In the genomic region with DNA sequence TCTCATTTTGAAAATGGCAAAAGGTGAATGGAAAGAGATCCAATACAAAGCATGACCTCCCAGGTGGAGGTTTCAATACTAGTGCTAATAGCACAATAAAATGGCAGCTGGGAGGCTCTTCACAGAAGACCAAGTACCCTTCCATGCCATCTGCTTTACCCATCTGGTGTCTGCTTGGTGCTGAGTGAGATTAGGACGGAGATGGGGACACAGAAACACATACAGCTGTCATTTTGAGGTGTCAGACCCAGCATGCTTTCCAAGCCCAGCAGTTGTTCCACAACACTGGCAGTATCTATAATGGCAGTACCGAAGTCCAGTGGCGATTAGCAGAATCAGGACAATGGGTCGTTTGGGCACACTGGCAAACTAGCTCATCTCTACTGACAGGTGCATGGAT, we compare ENCODE assay signal across 23 mouse cellular contexts.
DNase-seq lines count a peak whose midpoint lies in the region; ATAC-seq and TF ChIP-seq lines count a peak whose summit lies in the region.
"Had no signal": no experiment of that assay in that cellular context is flagged by ENCODE, and none has a peak within 500 bp of the region (broad histone marks: within the 10 kb centered on the region; RNA-seq: fewer than 3 reads in every experiment).

No protein-coding gene starts in this region.

- H3K4me3 ChIP-seq in forebrain, embryonic 15.5 days: no peak overlapping the region
- H3K4me3 ChIP-seq in forebrain, embryonic 11.5 days (ENCODE audit: low read depth, low read length): no peak overlapping the region
- H3K4me3 ChIP-seq in layer of hippocampus, adult 2 months: no peak overlapping the region
- H3K4me3 ChIP-seq in forebrain, embryonic 16.5 days (replicated peaks; ENCODE audit: low read length): no peak overlapping the region
- H3K4me3 ChIP-seq: embryonic facial prominence, embryonic 13.5 days; heart, embryonic 10.5 days; hindbrain, embryonic 12.5 days; intestine, embryonic 15.5 days had no signal

- no peaks in the 10 kb centered on the region for H3K9me3 ChIP-seq in forebrain, embryonic 15.5 days
- no peaks in the 10 kb centered on the region for H3K9me3 ChIP-seq in forebrain, embryonic 11.5 days (ENCODE audit: control insufficient read depth, low read length)
- H3K9me3 ChIP-seq in forebrain, embryonic 16.5 days (ENCODE audit: control insufficient read depth, low read length): no peaks in the 10 kb centered on the region
- H3K9me3 ChIP-seq: embryonic facial prominence, embryonic 13.5 days; G1E; heart, embryonic 10.5 days; hindbrain, embryonic 12.5 days; intestine, embryonic 15.5 days had no signal

- no peaks in the 10 kb centered on the region for H3K4me1 ChIP-seq in forebrain, embryonic 15.5 days
- H3K4me1 ChIP-seq in forebrain, embryonic 11.5 days (replicated peaks; ENCODE audit: control insufficient read depth, insufficient read depth, low read length): no peaks in the 10 kb centered on the region
- H3K4me1 ChIP-seq in forebrain, embryonic 16.5 days (replicated peaks; ENCODE audit: control insufficient read depth, insufficient read depth, low read length): no peaks in the 10 kb centered on the region
- H3K4me1 ChIP-seq: embryonic facial prominence, embryonic 13.5 days; heart, embryonic 10.5 days; hindbrain, embryonic 12.5 days; intestine, embryonic 15.5 days had no signal

- TF ChIP-seq CTCF in layer of hippocampus, adult 2 months (conservative IDR thresholded peaks at IDR 0.05): no peak

- ATAC-seq in forebrain, embryonic 15.5 days (replicated peaks): 0 out of 2 replicates have a peak, but pooled peaks have one; percentile 29
- ATAC-seq in forebrain, embryonic 11.5 days (replicated peaks; ENCODE audit: low FRiP score): no peak
- ATAC-seq in forebrain, embryonic 16.5 days: peak; percentile 40; the same call in 1 of the 2 replicates
- ATAC-seq: CD4-positive, CD25-positive, alpha-beta regulatory T cell, adult 4 months; intestine, embryonic 15.5 days had no signal

- no peak overlapping the region for H3K9ac ChIP-seq in forebrain, embryonic 15.5 days (replicated peaks)
- no peak overlapping the region for H3K9ac ChIP-seq in forebrain, embryonic 11.5 days (ENCODE audit: low read length)
- H3K9ac ChIP-seq in forebrain, embryonic 16.5 days (replicated peaks; ENCODE audit: low read depth, low read length): no peak overlapping the region
- H3K9ac ChIP-seq: embryonic facial prominence, embryonic 13.5 days; hindbrain, embryonic 12.5 days; intestine, embryonic 15.5 days had no signal

- WGBS in forebrain, embryonic 15.5 days: 72% methylated on average over 4 of the region's 4 CpGs
- WGBS in forebrain, embryonic 11.5 days: 88% methylated on average over 4 of the region's 4 CpGs
- WGBS in forebrain, embryonic 16.5 days: 69% methylated on average over 4 of the region's 4 CpGs

- no peaks in the 10 kb centered on the region for H3K36me3 ChIP-seq in forebrain, embryonic 15.5 days
- H3K36me3 ChIP-seq in forebrain, embryonic 11.5 days (ENCODE audit: control insufficient read depth, insufficient read depth, low read length): no peaks in the 10 kb centered on the region
- H3K36me3 ChIP-seq in forebrain, embryonic 16.5 days (ENCODE audit: control insufficient read depth, insufficient read depth): no peaks in the 10 kb centered on the region
- H3K36me3 ChIP-seq: embryonic facial prominence, embryonic 13.5 days; G1E; heart, embryonic 10.5 days; hindbrain, embryonic 12.5 days; intestine, embryonic 15.5 days had no signal

- H3K27me3 ChIP-seq in forebrain, embryonic 15.5 days: no peaks in the 10 kb centered on the region
- no peaks in the 10 kb centered on the region for H3K27me3 ChIP-seq in forebrain, embryonic 11.5 days (ENCODE audit: control insufficient read depth, insufficient read depth, low read length)
- H3K27me3 ChIP-seq in forebrain, embryonic 16.5 days (replicated peaks; ENCODE audit: control insufficient read depth, insufficient read depth, low read length): no peaks in the 10 kb centered on the region
- H3K27me3 ChIP-seq: embryonic facial prominence, embryonic 13.5 days; hindbrain, embryonic 12.5 days; intestine, embryonic 15.5 days had no signal

- no peak overlapping the region for H3K27ac ChIP-seq in forebrain, embryonic 15.5 days (replicated peaks)
- no peak overlapping the region for H3K27ac ChIP-seq in forebrain, embryonic 11.5 days (ENCODE audit: low read depth, low read length)
- no peak overlapping the region for H3K27ac ChIP-seq in layer of hippocampus, adult 2 months
- no peak overlapping the region for H3K27ac ChIP-seq in forebrain, embryonic 16.5 days (ENCODE audit: low read length)
- H3K27ac ChIP-seq: embryonic facial prominence, embryonic 13.5 days; heart, embryonic 10.5 days; hindbrain, embryonic 12.5 days; intestine, embryonic 15.5 days had no signal

- no peak overlapping the region for H3K4me2 ChIP-seq in forebrain, embryonic 15.5 days (replicated peaks)
- H3K4me2 ChIP-seq in forebrain, embryonic 11.5 days (ENCODE audit: low read depth, low read length, severe bottlenecking): no peak overlapping the region
- no peak overlapping the region for H3K4me2 ChIP-seq in forebrain, embryonic 16.5 days (ENCODE audit: low read length)
- H3K4me2 ChIP-seq: embryonic facial prominence, embryonic 13.5 days; hindbrain, embryonic 12.5 days; intestine, embryonic 15.5 days had no signal

- DNase-seq in cerebellum, postnatal 10 days: peak; percentile 33 to 56
- DNase-seq in cerebellum, adult 18-20 months: no peak
- no peak for DNase-seq in forebrain, embryonic 11.5 days (ENCODE audit: low spot score)
- peak; percentile 5 to 12 for DNase-seq in layer of hippocampus, postnatal 10 days (ENCODE audit: low spot score in 2 of 2)
- DNase-seq in layer of hippocampus, adult 2 months (ENCODE audit: low spot score in 2 of 2): no peak
- no peak for DNase-seq in thymus, postnatal 10 days (ENCODE audit: low spot score in 2 of 2)
- DNase-seq: adrenal gland, adult 8-10 months; adrenal gland, postnatal 36 days; B cell, adult 2 months; cerebellum, adult 11-12 months; cerebellum, postnatal 25 days; gastrocnemius, postnatal 10 days; heart, adult 18-20 months; heart, postnatal 10 days; heart, postnatal 4 days had no signal

Comparison
In these comparisons a context has a peak if more than half of its experiments do, and no peak if none do; other contexts are left out.
1. DNase-seq: peak in cerebellum, postnatal 10 days (2 of 2) and layer of hippocampus, postnatal 10 days (2 of 2); none in cerebellum, adult 18-20 months (0 of 2), forebrain, embryonic 11.5 days (single experiment), layer of hippocampus, adult 2 months (0 of 2) and thymus, postnatal 10 days (0 of 2).